Mouse (Mus musculus): ENCODE measurements around the gene Rab3gap2.
A peak's percentile ranks its signal among the peaks of the same experiment; 100 is the strongest.

The Rab3gap2 gene

DNA sequence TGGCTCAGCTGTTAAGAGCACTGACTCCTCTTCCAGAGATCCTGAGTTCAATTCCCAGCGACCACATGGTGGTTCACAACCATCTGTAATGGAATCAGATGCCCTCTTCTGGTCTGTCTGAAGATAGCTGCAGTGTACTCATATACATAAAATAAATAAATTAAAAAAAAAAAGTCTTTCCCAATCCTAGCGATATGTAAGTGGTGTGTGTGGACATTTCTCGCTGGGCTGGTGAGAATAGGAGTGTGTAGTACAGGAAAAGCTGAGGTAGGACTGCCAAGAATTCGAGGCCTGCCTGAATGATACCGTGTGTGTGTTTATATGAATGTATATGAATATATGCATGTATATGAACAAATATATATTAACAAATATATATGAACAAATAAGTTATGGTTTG, 127.4 kb downstream of the Rab3gap2 start:
- no peak for DNase-seq (ENCODE audit: low spot score in 2 of 2)

GRCm38 (mm10) chr1:185331983-185332430, 128.1 kb downstream of the Rab3gap2 start, which contains the start of gene Bpnt1:
Bpnt1 (plus strand) TSS chr1:185332149.
- DNase-seq (ENCODE audit: low spot score in 2 of 2) = peak; percentile 83 to 84

DNA sequence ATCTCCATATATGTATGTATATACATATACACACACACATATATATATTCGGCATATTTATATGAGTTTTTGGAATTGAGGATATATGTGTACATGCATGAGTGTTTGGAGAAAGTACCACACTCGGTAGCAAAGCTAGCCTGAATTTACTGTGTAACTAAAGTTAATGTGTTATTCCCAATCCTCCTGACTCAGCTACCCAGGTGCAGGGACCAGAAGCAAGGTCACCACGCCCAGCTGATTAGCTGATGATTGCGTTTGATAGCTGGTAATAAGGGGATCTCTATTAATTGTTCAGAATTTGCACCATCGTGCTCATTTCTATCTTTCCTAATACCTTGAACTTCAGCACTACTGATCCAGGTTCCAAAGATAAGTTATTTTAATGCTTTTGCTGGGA, 129.7 kb downstream of the Rab3gap2 start:
- no peak for DNase-seq (ENCODE audit: low spot score in 2 of 2)

DNA sequence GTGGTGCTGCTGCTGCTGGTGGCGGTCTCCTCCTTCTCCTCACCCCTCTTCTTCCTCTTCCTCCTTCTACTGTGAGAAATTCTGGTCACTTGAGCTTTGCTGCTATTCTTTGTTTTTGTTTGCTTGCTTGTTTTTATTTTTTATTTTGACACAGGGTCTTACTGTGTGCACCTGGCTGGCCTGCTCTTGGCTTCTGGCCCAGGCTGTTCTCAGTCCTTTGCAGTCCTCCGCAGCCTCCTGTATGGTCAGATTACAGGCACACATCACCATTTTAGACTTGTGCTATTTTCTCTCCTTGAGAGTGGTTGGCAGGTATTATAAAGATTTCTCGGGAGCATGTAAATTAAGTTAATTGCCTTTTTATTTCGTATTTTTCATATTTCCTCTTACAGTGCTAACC, 130.2 kb downstream of the Rab3gap2 start:
- DNase-seq (ENCODE audit: low spot score in 2 of 2) = no peak

DNA sequence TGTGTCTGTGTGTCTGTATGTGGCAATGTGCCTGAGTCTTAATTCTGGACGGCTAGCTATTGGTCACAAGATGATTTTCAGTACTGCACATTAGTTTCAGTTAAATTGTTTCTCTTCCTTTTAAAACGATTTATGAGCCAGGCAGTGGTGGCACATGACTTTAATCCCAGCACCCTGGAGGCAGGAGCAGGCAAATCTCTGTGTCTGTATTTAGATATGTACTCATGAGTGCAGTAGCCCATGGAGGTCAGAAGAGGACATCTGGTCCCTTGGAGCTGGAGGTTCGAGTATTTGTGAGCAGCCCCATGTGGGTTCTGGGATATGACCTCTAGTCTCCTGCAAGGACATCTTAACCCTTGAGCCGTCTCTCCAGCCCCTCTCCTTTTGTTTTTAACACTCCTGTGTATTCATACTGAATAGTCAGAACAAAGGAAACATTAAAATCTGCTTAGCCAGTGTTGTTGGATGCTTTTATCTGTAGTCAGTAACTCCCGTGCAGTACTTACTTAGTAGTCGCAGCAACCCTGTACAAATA, 131.4 kb downstream of the Rab3gap2 start:
- DNase-seq (ENCODE audit: low spot score in 2 of 2) = no peak

Data from right cerebral cortex, postnatal 36 days (tissue).